Mouse (Mus musculus): ENCODE measurements around the gene Arid5b.

GRCm38 (mm10) chr10:68071041-68071440 is 207.5 kb downstream of the Arid5b start:
- TF ChIP-seq CTCF (IDR thresholded peaks at IDR 0.05; ENCODE audit: borderline replicate concordance, control insufficient read depth, extremely low read depth, insufficient read depth, low read length, poor library complexity) (no peak), POLR2A (IDR thresholded peaks at IDR 0.05; ENCODE audit: control insufficient read depth, extremely low read depth, insufficient read depth, low read length, poor library complexity) (no peak)
